Mouse (Mus musculus) forebrain, embryonic 14.5 days (tissue): Measurements from ENCODE around the gene Zfp46. TPM values are rescaled to one million over a fixed set of nuclear protein-coding genes. Genes with fewer than 3 reads are reported as not detected.

Source experiments
- ATAC-seq: fragments of 200-750 bp; cut with Nextera tagmentation; 2 replicates; pipeline ENCODE4 v1.8.0; 2017; ENCODE audit warnings: mild to moderate bottlenecking, moderate library complexity
- DNase-seq: peaks from one replicate; pipeline ENCODE4 v3.0.0-alpha.2; 2015; ENCODE audit warnings: low spot score
- H3K27ac ChIP-seq: fragments of 300-500 bp; sonication (generic); 2 replicates; pipeline ENCODE4 v1.5.1; 2014; ENCODE audit warnings: low read depth, mild to moderate bottlenecking, control low read depth, low read length, moderate library complexity
- H3K27me3 ChIP-seq: fragments of 300-500 bp; sonication (generic); replicated peaks from 2 replicates; pipeline ENCODE4 v1.6.1; 2014; ENCODE audit warnings: low read length, control low read depth, mixed read lengths; ENCODE audit not compliant: control insufficient read depth, insufficient read depth
- H3K36me3 ChIP-seq: fragments of 300-500 bp; sonication (generic); 2 replicates; pipeline ENCODE4 v1.6.1; 2014; ENCODE audit warnings: low read length, control low read depth; ENCODE audit not compliant: control insufficient read depth, insufficient read depth
- H3K4me1 ChIP-seq: fragments of 300-500 bp; sonication (generic); 2 replicates; pipeline ENCODE4 v1.6.1; 2014; ENCODE audit warnings: antibody characterized with exemption, low read length, control low read depth; ENCODE audit not compliant: control insufficient read depth, insufficient read depth
- H3K4me2 ChIP-seq: fragments of 300-500 bp; sonication (generic); 2 replicates; pipeline ENCODE4 v1.6.1; 2014; ENCODE audit warnings: mild to moderate bottlenecking, control low read depth, low read length
- H3K4me3 ChIP-seq: fragments of 300-500 bp; sonication (generic); 2 replicates; pipeline ENCODE4 v1.5.1; 2014; ENCODE audit warnings: low read depth, low read length, control low read depth
- H3K9ac ChIP-seq: fragments of 300-500 bp; sonication (generic); 2 replicates; pipeline ENCODE4 v1.6.1; 2014; ENCODE audit warnings: mild to moderate bottlenecking, low read length, control low read depth, moderate library complexity
- H3K9me3 ChIP-seq: fragments of 300-500 bp; sonication (generic); replicated peaks from 2 replicates; pipeline ENCODE4 v1.6.1; 2016; ENCODE audit warnings: low read length, control low read depth, mixed read lengths; ENCODE audit not compliant: control insufficient read depth
- WGBS: fragments of 180-500 bp; shearing (Covaris S2); extraction: QIAGEN DNeasy Blood & Tissue Kit; methylation state at CpG from one replicate; pipeline ENCODE4 v1.1.7; 2014; 5-methylcytosine and 5-hydroxymethylcytosine counted together
- polyA plus RNA-seq: library from polyadenylated mRNA; unstranded; fragments of >200 nt; fragmentation: Nextera tagmentation; extraction: Ambion mirVana; gene quantifications from 2 replicates; pipeline ENCODE4 v1.2.1, GENCODE M21; 2014

The Zfp46 gene
- polyA plus RNA-seq, 1 experiment from 2014 or later = 34.4 TPM

- Histone ChIP-seq H3K27me3 (no peaks in the 10 kb centered on the region), H3K9me3 (no peaks in the 10 kb centered on the region), H3K4me2 (no peak overlapping the region), H3K4me1 (no peaks in the 10 kb centered on the region), H3K9ac (no peak overlapping the region), H3K27ac (no peak overlapping the region), H3K36me3 (no peaks in the 10 kb centered on the region), H3K4me3 (no peak overlapping the region)
- DNase-seq = no peak
- 59% methylated on average over 3 of the region's 3 CpGs for WGBS
- no peak for ATAC-seq
Measured at GRCm38 (mm10) chr4:136259916-136260315, 24.6 kb upstream of the Zfp46 start.

GRCm38 (mm10) chr4:136260491-136261180, 23.8 kb upstream of the Zfp46 start:
- no peaks in the 10 kb centered on the region for H3K27me3 ChIP-seq
- H3K9ac ChIP-seq = peak overlapping the region; percentile 17; the same call in 1 of the 2 replicates
- DNase-seq = peak; percentile 90
- no peaks in the 10 kb centered on the region for H3K4me1 ChIP-seq
- H3K4me2 ChIP-seq = no peak overlapping the region
- H3K36me3 ChIP-seq = no peaks in the 10 kb centered on the region
- no peak overlapping the region for H3K27ac ChIP-seq
- H3K4me3 ChIP-seq = no peak overlapping the region
- peak; percentile 73; the same call in 1 of the 2 replicates for ATAC-seq
- 43% methylated on average over 10 of the region's 10 CpGs for WGBS
- no peaks in the 10 kb centered on the region for H3K9me3 ChIP-seq

DNA sequence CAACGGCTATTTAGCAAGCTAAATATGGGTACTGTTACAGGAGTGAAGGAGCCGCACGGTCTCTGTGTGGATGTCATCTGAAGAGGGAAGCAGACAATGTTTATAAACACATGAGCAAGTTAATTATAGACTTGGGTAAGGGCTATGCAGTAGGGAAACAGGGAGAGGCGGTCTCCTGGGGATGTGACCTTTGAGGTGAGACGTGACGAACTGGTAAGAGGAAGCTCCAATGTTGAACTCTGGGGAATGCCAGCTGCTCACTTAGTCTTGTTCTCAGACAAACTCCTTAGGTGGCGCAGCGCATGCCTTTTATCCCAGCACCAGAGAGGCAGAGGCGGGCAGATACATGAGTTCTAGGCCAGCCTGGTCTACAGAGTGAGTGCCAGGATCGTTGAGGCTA, 22.6 kb upstream of the Zfp46 start:
- no peak for DNase-seq
- H3K9ac ChIP-seq = no peak overlapping the region
- no peak for ATAC-seq
- no peak overlapping the region for H3K4me3 ChIP-seq
- 79% methylated on average over 10 of the region's 10 CpGs for WGBS
- no peaks in the 10 kb centered on the region for H3K27me3 ChIP-seq
- H3K9me3 ChIP-seq = no peaks in the 10 kb centered on the region
- no peaks in the 10 kb centered on the region for H3K36me3 ChIP-seq
- H3K4me1 ChIP-seq = no peaks in the 10 kb centered on the region
- no peak overlapping the region for H3K4me2 ChIP-seq
- H3K27ac ChIP-seq = no peak overlapping the region

GRCm38 (mm10) chr4:136263555-136263954, 20.9 kb upstream of the Zfp46 start:
- no peaks in the 10 kb centered on the region for H3K36me3 ChIP-seq
- H3K27ac ChIP-seq = no peak overlapping the region
- DNase-seq (no peak), ATAC-seq (no peak)
- H3K27me3 ChIP-seq = no peaks in the 10 kb centered on the region
- 92% methylated on average over 4 of the region's 4 CpGs for WGBS
- H3K4me3 ChIP-seq = no peak overlapping the region
- H3K4me2 ChIP-seq = no peak overlapping the region
- H3K4me1 ChIP-seq = no peaks in the 10 kb centered on the region
- no peak overlapping the region for H3K9ac ChIP-seq
- no peaks in the 10 kb centered on the region for H3K9me3 ChIP-seq

DNA sequence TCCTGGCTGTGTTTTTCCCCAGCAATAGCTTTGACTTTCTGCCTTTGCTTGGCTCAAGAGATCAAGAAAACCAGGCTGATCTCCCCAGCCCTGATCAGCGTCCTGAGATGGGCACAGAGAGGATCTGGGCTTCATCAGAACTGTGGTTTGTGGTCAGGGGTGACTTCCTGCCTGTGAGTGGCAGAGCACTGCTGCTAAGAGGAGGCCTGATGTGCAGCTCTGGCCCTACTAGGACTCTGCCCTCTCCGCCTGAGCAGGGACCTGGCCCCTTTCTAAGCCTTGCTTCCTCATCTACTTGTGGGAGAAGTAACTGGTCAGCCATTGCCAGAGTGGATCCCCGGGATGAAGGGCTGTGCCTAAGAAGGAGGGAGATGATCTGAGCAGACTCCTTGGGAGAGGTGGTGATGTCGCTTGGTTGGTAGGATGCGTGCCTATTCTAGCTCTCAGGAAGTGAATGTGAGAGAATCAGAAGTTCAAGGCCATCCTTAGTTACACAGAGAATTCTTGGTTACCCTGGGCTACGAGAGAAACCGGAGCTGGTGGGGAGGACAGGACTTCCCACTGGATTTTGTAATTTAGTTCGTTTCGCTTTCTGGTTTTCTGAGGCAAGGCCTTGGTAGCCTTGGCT, 17.7 kb upstream of the Zfp46 start:
- H3K4me3 ChIP-seq = no peak overlapping the region
- H3K9ac ChIP-seq = no peak overlapping the region
- ATAC-seq (no peak), DNase-seq (no peak)
- WGBS = 85% methylated on average over 9 of the region's 9 CpGs
- no peaks in the 10 kb centered on the region for H3K9me3 ChIP-seq
- no peak overlapping the region for H3K4me2 ChIP-seq
- H3K4me1 ChIP-seq = no peaks in the 10 kb centered on the region
- no peaks in the 10 kb centered on the region for H3K36me3 ChIP-seq
- no peaks in the 10 kb centered on the region for H3K27me3 ChIP-seq
- no peak overlapping the region for H3K27ac ChIP-seq

DNA sequence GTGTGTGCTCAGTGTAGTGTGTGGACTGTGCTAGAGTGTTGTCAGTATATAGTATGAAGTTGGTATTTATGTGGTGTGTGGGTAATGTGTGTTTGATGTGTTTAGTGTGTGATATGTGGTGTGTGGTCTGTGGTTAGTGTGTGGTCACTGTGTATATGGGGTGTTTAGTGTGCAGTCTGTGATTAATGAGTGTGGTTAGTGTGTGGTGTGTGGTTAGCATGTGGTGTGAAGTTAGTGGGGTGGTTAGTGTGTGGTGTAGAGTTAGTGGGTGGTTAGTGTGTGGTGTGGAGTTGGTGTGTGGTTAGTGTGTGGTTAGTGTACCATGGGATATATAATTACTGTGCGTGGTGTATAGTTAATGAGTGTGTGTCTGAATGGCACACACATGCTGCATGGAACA, 15.6 kb upstream of the Zfp46 start:
- H3K4me3 ChIP-seq = no peak overlapping the region
- 96% methylated on average over 1 of the region's 1 CpGs for WGBS
- H3K27me3 ChIP-seq = no peaks in the 10 kb centered on the region
- no peaks in the 10 kb centered on the region for H3K36me3 ChIP-seq
- H3K4me1 ChIP-seq = no peaks in the 10 kb centered on the region
- DNase-seq (no peak), ATAC-seq (no peak)
- no peak overlapping the region for H3K4me2 ChIP-seq
- no peak overlapping the region for H3K27ac ChIP-seq
- H3K9me3 ChIP-seq = peaks cover 4% of the 10 kb centered on the region
- no peak overlapping the region for H3K9ac ChIP-seq

GRCm38 (mm10) chr4:136270648-136271047, 13.8 kb upstream of the Zfp46 start:
- ATAC-seq (no peak), DNase-seq (no peak)
- Histone ChIP-seq H3K4me3 (no peak overlapping the region), H3K27me3 (no peaks in the 10 kb centered on the region), H3K4me2 (no peak overlapping the region), H3K36me3 (no peaks in the 10 kb centered on the region), H3K4me1 (no peaks in the 10 kb centered on the region), H3K9ac (no peak overlapping the region), H3K27ac (no peak overlapping the region), H3K9me3 (peaks cover 4% of the 10 kb centered on the region)
- 85% methylated on average over 8 of the region's 8 CpGs for WGBS

DNA sequence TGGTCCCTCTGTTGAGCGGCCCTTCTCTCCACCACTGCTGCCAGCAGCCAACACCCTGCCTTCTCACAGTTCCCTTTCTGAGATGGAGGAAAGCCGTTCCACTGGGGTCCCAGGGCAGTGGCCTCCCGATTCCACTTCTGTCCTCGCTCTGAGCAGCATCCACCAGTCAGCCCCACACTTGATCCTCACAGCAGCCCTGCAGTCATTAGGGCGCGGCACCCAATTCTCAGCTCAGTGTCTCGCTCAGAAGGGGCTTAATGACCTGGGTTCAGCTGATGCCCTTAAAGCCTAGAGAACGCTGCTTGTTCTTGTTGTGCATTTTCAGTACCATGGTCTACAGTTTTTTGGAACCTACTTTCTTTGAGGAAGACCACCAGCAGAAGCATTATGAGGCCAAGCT, 3.4 kb upstream of the Zfp46 start:
- Histone ChIP-seq H3K36me3 (no peaks in the 10 kb centered on the region), H3K4me2 (no peak overlapping the region), H3K4me1 (peaks cover 22% of the 10 kb centered on the region), H3K9ac (no peak overlapping the region), H3K9me3 (no peaks in the 10 kb centered on the region), H3K4me3 (no peak overlapping the region), H3K27me3 (no peaks in the 10 kb centered on the region), H3K27ac (no peak overlapping the region)
- no peak for DNase-seq
- ATAC-seq = no peak
- WGBS = 93% methylated on average over 8 of the region's 8 CpGs

- no peak overlapping the region for H3K4me2 ChIP-seq
- H3K9ac ChIP-seq = no peak overlapping the region
- peaks cover 24% of the 10 kb centered on the region for H3K4me1 ChIP-seq
- H3K27ac ChIP-seq = no peak overlapping the region
- H3K36me3 ChIP-seq = no peaks in the 10 kb centered on the region
- H3K4me3 ChIP-seq = no peak overlapping the region
- no peaks in the 10 kb centered on the region for H3K27me3 ChIP-seq
- no peaks in the 10 kb centered on the region for H3K9me3 ChIP-seq
- no peak for DNase-seq
- WGBS = 66% methylated on average over 9 of the region's 9 CpGs
- no peak for ATAC-seq
Measured at GRCm38 (mm10) chr4:136281611-136282010, 2.9 kb upstream of the Zfp46 start.
